Mouse (Mus musculus) limb, embryonic 14.5 days (tissue): ENCODE data around the gene Fgfr1op2. TPM values are rescaled to one million over a fixed set of nuclear protein-coding genes. Genes with fewer than 3 reads are reported as not detected.

Source experiments
- ATAC-seq: fragments of 200-750 bp; cut with Nextera tagmentation; 2 replicates; pipeline ENCODE4 v1.8.0; 2017; ENCODE audit warnings: low read depth, moderate number of reproducible peaks, moderate TSS enrichment; ENCODE audit not compliant: low FRiP score
- DNase-seq: peaks from one replicate; pipeline ENCODE4 v3.0.0-alpha.2; 2015; ENCODE audit warnings: low spot score
- H3K27ac ChIP-seq: fragments of 300-500 bp; sonication (generic); replicated peaks from 2 replicates; pipeline ENCODE4 v1.5.1; 2014; ENCODE audit warnings: low read depth, mild to moderate bottlenecking, low read length, moderate library complexity, mixed read lengths
- H3K27me3 ChIP-seq: fragments of 300-500 bp; sonication (generic); 2 replicates; pipeline ENCODE4 v1.6.1; 2014; ENCODE audit warnings: low read length, mixed read lengths; ENCODE audit not compliant: control insufficient read depth, insufficient read depth
- H3K36me3 ChIP-seq: fragments of 300-500 bp; sonication (generic); 2 replicates; pipeline ENCODE4 v1.6.1; 2014; ENCODE audit warnings: mild to moderate bottlenecking, low read length, moderate library complexity, mixed read lengths; ENCODE audit not compliant: control insufficient read depth, insufficient read depth
- H3K4me1 ChIP-seq: fragments of 300-500 bp; sonication (generic); 2 replicates; pipeline ENCODE4 v1.6.1; 2014; ENCODE audit warnings: antibody characterized with exemption, low read length, mixed read lengths; ENCODE audit not compliant: control insufficient read depth, insufficient read depth
- H3K4me2 ChIP-seq: fragments of 300-500 bp; sonication (generic); replicated peaks from 2 replicates; pipeline ENCODE4 v1.6.1; 2014; ENCODE audit warnings: low read depth, mild to moderate bottlenecking, low read length, moderate library complexity; ENCODE audit not compliant: severe bottlenecking
- H3K4me3 ChIP-seq: fragments of 300-500 bp; sonication (generic); replicated peaks from 2 replicates; pipeline ENCODE4 v1.5.1; 2014; ENCODE audit warnings: low read length
- H3K9ac ChIP-seq: fragments of 300-500 bp; sonication (generic); 2 replicates; pipeline ENCODE4 v1.6.1; 2014; ENCODE audit warnings: mild to moderate bottlenecking, low read depth, low read length, moderate library complexity; ENCODE audit not compliant: severe bottlenecking
- H3K9me3 ChIP-seq: fragments of 300-500 bp; sonication (generic); 2 replicates; pipeline ENCODE4 v1.6.1; 2016; ENCODE audit warnings: low read length; ENCODE audit not compliant: control insufficient read depth
- POLR2A ChIP-seq: fragments of 200-500 bp; IDR thresholded peaks from 2 replicates; pipeline ENCODE4 v1.8.0; 2012; ENCODE audit warnings: inconsistent platforms, mild to moderate bottlenecking, moderate library complexity, borderline replicate concordance; ENCODE audit not compliant: insufficient read depth, insufficient read length; ENCODE audit errors: extremely low read depth
- WGBS: fragments of 180-500 bp; shearing (Covaris S2); extraction: QIAGEN DNeasy Blood & Tissue Kit; methylation state at CpG from one replicate; pipeline ENCODE4 v1.1.7; 2014; 5-methylcytosine and 5-hydroxymethylcytosine counted together
- polyA plus RNA-seq, 2 experiments: library from polyadenylated mRNA; depleted of rRNA in 1 of 2; stranded (reverse) in 1 of 2; unstranded in 1 of 2; fragments of >200 nt; fragmentation: Nextera tagmentation in 1 of 2; extraction: Ambion mirVana in 1 of 2; gene quantifications; 2 replicates each; pipeline versions ENCODE4 v1.2.1 to v1.2.3; 2012 to 2014

The Fgfr1op2 gene
- polyA plus RNA-seq, 2 experiments = 68.1 to 95.5 TPM

DNA sequence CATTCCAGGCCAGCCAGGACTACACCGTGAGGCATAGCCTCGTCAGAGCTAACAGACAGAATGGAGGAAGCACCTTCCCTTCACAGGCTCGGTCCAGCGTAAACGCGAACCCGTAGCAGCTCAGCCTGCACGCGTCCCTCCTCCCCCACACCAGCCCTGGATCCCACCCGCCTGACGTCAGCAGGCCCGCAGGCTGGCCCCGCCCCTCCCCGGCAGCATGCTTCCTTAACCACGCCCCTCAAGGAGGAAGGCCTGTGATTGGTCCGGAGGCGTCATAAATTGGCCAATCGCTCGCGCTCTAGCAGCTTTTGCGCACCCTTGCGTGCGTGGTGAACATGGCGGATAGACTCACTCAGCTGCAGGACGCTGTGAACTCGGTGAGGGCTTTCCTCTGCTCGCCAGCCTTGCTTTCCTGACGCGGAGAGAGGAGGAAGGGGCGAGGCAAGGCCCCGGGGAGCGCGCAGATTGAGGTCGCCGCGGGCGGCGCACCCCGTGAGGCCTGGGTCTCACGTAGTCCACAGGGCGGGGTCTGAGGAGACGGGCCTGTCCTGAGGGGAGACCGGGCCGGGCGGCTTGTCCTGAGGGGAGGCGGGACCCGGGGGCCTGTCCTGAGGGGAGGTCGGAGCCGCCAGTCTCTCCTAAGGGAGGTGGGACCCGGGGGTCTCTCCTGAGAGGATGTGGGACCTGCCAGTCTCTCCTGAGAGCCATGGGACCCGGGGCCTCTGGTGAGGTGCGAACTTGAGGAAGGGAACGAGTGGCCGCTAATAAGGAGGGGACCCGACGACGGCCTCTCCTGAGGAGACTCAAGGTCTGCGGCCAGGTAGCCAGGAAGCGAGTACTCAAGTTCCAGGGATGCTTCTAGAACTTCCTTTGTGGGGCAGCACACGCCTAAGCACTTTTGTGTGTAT, 65.5 kb downstream of the Fgfr1op2 start, which contains the start of the genes Med21 and Tm7sf3:
Gene Med21, plus strand, starts transcription at position 272 of the 908 bp plus-strand sequence.
Gene Tm7sf3, minus strand, starts transcription at position 549 of the 908 bp plus-strand sequence.
- TF ChIP-seq POLR2A = peak; percentile 98; the same call in 1 of the 2 replicates
- H3K4me3 ChIP-seq = peak within 1 kb of the TSS; percentile 64
- H3K9me3 ChIP-seq = no peaks in the 10 kb centered on the region
- H3K4me1 ChIP-seq = peaks cover 8% of the 10 kb centered on the region
- H3K27ac ChIP-seq = peak within 1 kb of the TSS; percentile 81
- H3K4me2 ChIP-seq = peak within 1 kb of the TSS; percentile 85
- WGBS = 1% methylated on average over 59 of the region's 60 CpGs
- peak; percentile 97 for DNase-seq
- H3K36me3 ChIP-seq = no peaks in the 10 kb centered on the region
- H3K9ac ChIP-seq = peak within 1 kb of the TSS; percentile 87
- ATAC-seq = peak; percentile 97
- H3K27me3 ChIP-seq = no peaks in the 10 kb centered on the region

DNA sequence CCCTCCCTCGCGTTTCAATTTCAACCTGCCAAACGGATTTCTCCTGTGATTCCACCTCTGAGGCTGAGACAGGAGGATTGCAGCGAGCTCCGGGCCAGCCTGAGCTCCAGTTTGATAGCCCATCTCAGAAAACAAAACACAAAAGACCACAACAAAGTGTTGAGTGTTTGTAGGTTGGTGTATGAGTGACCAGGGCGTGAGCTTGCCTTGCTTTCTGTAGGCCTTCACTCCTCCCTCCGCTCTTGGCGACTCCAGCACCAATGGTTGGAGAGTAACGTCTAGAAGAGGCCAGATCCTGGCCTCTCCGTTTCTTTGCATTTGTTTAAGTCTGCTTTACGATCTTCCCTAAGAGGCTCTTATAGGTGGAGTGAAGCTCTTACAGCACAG, 66.2 kb downstream of the Fgfr1op2 start:
- Histone ChIP-seq H3K4me2 (peak overlapping the region; percentile 85), H3K36me3 (no peaks in the 10 kb centered on the region), H3K9me3 (no peaks in the 10 kb centered on the region), H3K4me3 (peak overlapping the region; percentile 64), H3K4me1 (peaks cover 8% of the 10 kb centered on the region), H3K9ac (peak overlapping the region; percentile 87), H3K27me3 (no peaks in the 10 kb centered on the region), H3K27ac (peak overlapping the region; percentile 81; the same call in 1 of the 2 replicates)
- WGBS = 32% methylated on average over 11 of the region's 11 CpGs
- DNase-seq (peak; percentile 12), ATAC-seq (no peak)
- TF ChIP-seq POLR2A = no peak

Other genes with a start within 250 kb of the Fgfr1op2 start
- 4.6 and 4.7 TPM in 2 replicates for gene Itpr2, start 75.0 kb upstream of the Fgfr1op2 start, polyA plus RNA-seq (2012; rRNA removed)
- 11.3 and 14.8 TPM in 2 replicates for gene Itpr2, start 75.0 kb upstream of the Fgfr1op2 start, polyA plus RNA-seq (2014; fragmentation: Nextera tagmentation; extraction: Ambion mirVana)
- 43.5 and 63.7 TPM in 2 replicates for gene Ints13, start 632 bp downstream of the Fgfr1op2 start, polyA plus RNA-seq (2012; rRNA removed)
- 50.6 and 56.7 TPM in 2 replicates for gene Ints13, start 632 bp downstream of the Fgfr1op2 start, polyA plus RNA-seq (2014; fragmentation: Nextera tagmentation; extraction: Ambion mirVana)
- 90.6 and 116 TPM in 2 replicates for gene Med21, start 65.3 kb downstream of the Fgfr1op2 start, polyA plus RNA-seq (2012; rRNA removed)
- gene Med21, start 65.3 kb downstream of the Fgfr1op2 start, polyA plus RNA-seq (2014; fragmentation: Nextera tagmentation; extraction: Ambion mirVana) = 124 and 141 TPM in 2 replicates
- gene Tm7sf3, start 65.6 kb downstream of the Fgfr1op2 start, polyA plus RNA-seq (2012; rRNA removed) = 29.1 and 35.2 TPM in 2 replicates
- gene Tm7sf3, start 65.6 kb downstream of the Fgfr1op2 start, polyA plus RNA-seq (2014; fragmentation: Nextera tagmentation; extraction: Ambion mirVana) = 47.0 and 47.4 TPM in 2 replicates
- gene Stk38l, start 147.8 kb downstream of the Fgfr1op2 start, polyA plus RNA-seq (2012; rRNA removed) = 8.9 and 10.1 TPM in 2 replicates
- 21.1 and 21.4 TPM in 2 replicates for gene Stk38l, start 147.8 kb downstream of the Fgfr1op2 start, polyA plus RNA-seq (2014; fragmentation: Nextera tagmentation; extraction: Ambion mirVana)
- gene Arntl2, start 218.9 kb downstream of the Fgfr1op2 start, polyA plus RNA-seq (2012; rRNA removed) = 13.4 and 20.5 TPM in 2 replicates
- 3.2 and 3.6 TPM in 2 replicates for gene Arntl2, start 218.9 kb downstream of the Fgfr1op2 start, polyA plus RNA-seq (2014; fragmentation: Nextera tagmentation; extraction: Ambion mirVana)